Mouse (Mus musculus) ES-E14 (cell line): ENCODE measurements around the gene Zxdc.

Experiments used
- ZC3H11A ChIP-seq: IDR thresholded peaks from 2 replicates; pipeline ENCODE4 v1.6.1; 2012; ENCODE audit warnings: low read depth, mild to moderate bottlenecking, inconsistent platforms, low read length, borderline replicate concordance
- ZNF384 ChIP-seq: IDR thresholded peaks from 2 replicates; pipeline ENCODE4 v1.6.1; 2012; ENCODE audit warnings: low read depth, low read length, inconsistent platforms

DNA sequence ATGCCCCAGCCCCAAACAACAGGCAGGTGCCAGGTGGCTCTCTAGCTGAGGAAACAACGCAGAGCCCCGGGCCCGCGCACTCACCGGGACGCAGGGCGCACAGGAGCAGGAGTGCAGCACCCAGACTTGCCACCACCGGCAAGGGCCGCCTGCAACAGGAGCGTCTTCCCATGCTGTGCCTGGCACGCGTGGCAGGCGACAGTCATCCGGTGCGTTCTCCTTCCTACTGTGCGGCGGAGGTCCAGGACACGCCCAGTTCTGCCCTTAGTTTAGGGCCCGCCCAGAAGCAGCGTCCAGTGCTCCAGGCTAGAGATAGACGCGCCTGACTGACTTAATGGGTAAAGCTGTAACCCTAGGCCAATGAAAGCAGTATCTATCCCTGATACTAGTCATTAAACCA lies 44.3 kb upstream of the Zxdc start, which contains the start of gene Chst13:
- TF ChIP-seq ZC3H11A (no peak), ZNF384 (no peak)
